In genomic region chr4:57153068-57153835, GRCm38 (mm10) we compare ENCODE assay signal across 8 mouse cellular contexts. TPM values are rescaled to one million over a fixed set of nuclear protein-coding genes. Genes with fewer than 3 reads are reported as not detected.
A peak's percentile ranks its signal among the peaks of the same experiment; 100 is the strongest.
DNase-seq lines count a peak whose midpoint lies in the region; ATAC-seq and TF ChIP-seq lines count a peak whose summit lies in the region.

No protein-coding gene starts in this region.

- peaks cover 12% of the 10 kb centered on the region for H3K4me1 ChIP-seq in limb, embryonic 14.5 days (ENCODE audit: control insufficient read depth, insufficient read depth, low read length)
- H3K4me1 ChIP-seq in neural tube, embryonic 12.5 days = peaks cover 16% of the 10 kb centered on the region

- no peaks in the 10 kb centered on the region for H3K9me3 ChIP-seq in limb, embryonic 14.5 days (ENCODE audit: control insufficient read depth, low read length)
- H3K9me3 ChIP-seq in neural tube, embryonic 12.5 days = no peaks in the 10 kb centered on the region

- peak overlapping the region; percentile 22; the same call in 1 of the 2 replicates for H3K9ac ChIP-seq in limb, embryonic 14.5 days (ENCODE audit: low read depth, low read length, severe bottlenecking)
- H3K9ac ChIP-seq in neural tube, embryonic 12.5 days = no peak overlapping the region

- WGBS in limb, embryonic 14.5 days = 13% methylated on average over 9 of the region's 9 CpGs
- 3% methylated on average over 9 of the region's 9 CpGs for WGBS in neural tube, embryonic 12.5 days

- H3K4me3 ChIP-seq in limb, embryonic 14.5 days (replicated peaks; ENCODE audit: low read length) = no peak overlapping the region
- no peak overlapping the region for H3K4me3 ChIP-seq in neural tube, embryonic 12.5 days

- H3K4me2 ChIP-seq in limb, embryonic 14.5 days (replicated peaks; ENCODE audit: low read depth, low read length, severe bottlenecking) = peak overlapping the region; percentile 19
- H3K4me2 ChIP-seq in neural tube, embryonic 12.5 days (replicated peaks) = peak overlapping the region; percentile 49

- intact Hi-C loops in left cerebral cortex, postnatal 4 days (cut with DNase I) = no loop called here

- H3K27ac ChIP-seq in limb, embryonic 14.5 days (replicated peaks; ENCODE audit: low read depth, low read length) = no peak overlapping the region; the same call in 1 of the 2 replicates
- 0 out of 2 replicates have a peak overlapping the region, but pooled peaks have one; percentile 15 for H3K27ac ChIP-seq in neural tube, embryonic 12.5 days

- ATAC-seq in limb, embryonic 14.5 days (ENCODE audit: low FRiP score, low read depth) = no peak; the same call in 1 of the 2 replicates
- ATAC-seq in neural tube, embryonic 12.5 days (ENCODE audit: low FRiP score, low read depth) = peak; percentile 76

- TF ChIP-seq POLR2A in limb, embryonic 14.5 days (IDR thresholded peaks at IDR 0.05; ENCODE audit: borderline replicate concordance, extremely low read depth, insufficient read depth, insufficient read length) = no peak

- H3K27me3 ChIP-seq in limb, embryonic 14.5 days (ENCODE audit: control insufficient read depth, insufficient read depth, low read length) = no peaks in the 10 kb centered on the region
- H3K27me3 ChIP-seq in neural tube, embryonic 12.5 days (replicated peaks) = no peaks in the 10 kb centered on the region

- no peaks in the 10 kb centered on the region for H3K36me3 ChIP-seq in limb, embryonic 14.5 days (ENCODE audit: control insufficient read depth, insufficient read depth, low read length)
- H3K36me3 ChIP-seq in neural tube, embryonic 12.5 days = no peaks in the 10 kb centered on the region

- DNase-seq in adrenal gland, adult (ENCODE audit: inconsistent age in 2 of 2, low spot score in 1 of 2) = peak; percentile 40 to 67
- no peak for DNase-seq in adrenal gland, adult 8-10 months
- DNase-seq in embryo, embryonic 10.5 days (ENCODE audit: low spot score) = peak; percentile 57
- peak; percentile 49 to 70 for DNase-seq in heart, adult 9 months (ENCODE audit: low spot score in 2 of 2)
- peak; percentile 60 for DNase-seq in limb, embryonic 14.5 days (ENCODE audit: low spot score)
- DNase-seq in left cerebral cortex, postnatal 4 days = no peak
- no peak for DNase-seq in cerebellum, postnatal 14 days

RNA-seq across cellular contexts. Expression of gene Epb41l4b, which starts 10.0 kb away (rescaled TPM):
- total RNA-seq in adrenal gland, adult 8-10 months (2022) = 1 to 10 TPM; 1.9 to 3.5 (median 2.6) TPM
- polyA plus RNA-seq in limb, embryonic 14.5 days (2012; rRNA removed) = 12.2 and 12.3 TPM in 2 replicates
- polyA plus RNA-seq in limb, embryonic 14.5 days (2014; fragmentation: Nextera tagmentation; extraction: Ambion mirVana) = 5.3 and 5.6 TPM in 2 replicates
- polyA plus RNA-seq in neural tube, embryonic 12.5 days (2016; fragmentation: Nextera tagmentation; extraction: Ambion mirVana) = 1.7 and 1.9 TPM in 2 replicates
- total RNA-seq in left cerebral cortex, postnatal 4 days (2021) = 1 to 10 TPM; 6.3 to 8.4 TPM

Comparison
In these comparisons a context has a peak if more than half of its experiments do, and no peak if none do; other contexts are left out.
1. DNase-seq: peak in adrenal gland, adult (2 of 2), embryo, embryonic 10.5 days (single experiment), heart, adult 9 months (2 of 2) and limb, embryonic 14.5 days (single experiment); none in adrenal gland, adult 8-10 months (single experiment), left cerebral cortex, postnatal 4 days (single experiment) and cerebellum, postnatal 14 days (0 of 2).